ENCODE assay signal across 11 mouse cellular contexts in the genomic region with DNA sequence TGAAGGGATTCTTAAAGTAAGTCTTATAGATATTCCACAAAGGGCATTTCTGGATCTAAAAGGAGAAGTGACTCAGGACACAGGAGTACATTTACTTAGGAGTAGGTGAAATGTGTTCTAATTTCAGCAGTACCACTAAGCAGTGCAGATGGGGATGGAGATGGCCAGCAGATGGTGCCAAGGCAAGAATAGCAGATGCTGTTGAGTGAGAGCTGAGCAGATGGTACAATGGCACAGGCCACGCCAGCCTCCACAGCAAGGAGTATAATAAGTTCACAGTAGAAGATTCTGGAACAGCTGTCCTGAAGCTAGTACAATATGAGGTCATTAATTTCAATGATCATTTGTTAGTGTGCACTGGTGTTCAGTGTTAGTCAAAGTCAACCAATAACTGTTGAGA. TPM values are rescaled to one million over a fixed set of nuclear protein-coding genes. Genes with fewer than 3 reads are reported as not detected.
DNase-seq lines count a peak whose midpoint lies in the region; ATAC-seq lines count a peak whose summit lies in the region.
"Had no signal": no experiment of that assay in that cellular context is flagged by ENCODE, and none has a peak within 500 bp of the region (broad histone marks: within the 10 kb centered on the region; RNA-seq: fewer than 3 reads in every experiment).

No protein-coding gene starts in this region.

- no peak overlapping the region for H3K9ac ChIP-seq in embryonic facial prominence, embryonic 11.5 days (replicated peaks; ENCODE audit: low read length)
- no peak overlapping the region for H3K9ac ChIP-seq in forebrain, embryonic 16.5 days (replicated peaks; ENCODE audit: low read depth, low read length)

- 0 out of 2 replicates have a peak, but pooled peaks have one; percentile 59 for ATAC-seq in embryonic facial prominence, embryonic 11.5 days (replicated peaks; ENCODE audit: insufficient number of reproducible peaks, low FRiP score, low TSS enrichment, low read depth)
- ATAC-seq in forebrain, embryonic 16.5 days = peak; percentile 96
- ATAC-seq in granulocyte monocyte progenitor cell, adult 5-6 weeks (replicated peaks; ENCODE audit: poor library complexity, severe bottlenecking) = no peak

- H3K27ac ChIP-seq in embryonic facial prominence, embryonic 11.5 days (replicated peaks; ENCODE audit: low read depth, low read length) = no peak overlapping the region
- H3K27ac ChIP-seq in embryonic facial prominence, embryonic 10.5 days (replicated peaks) = no peak overlapping the region
- no peak overlapping the region for H3K27ac ChIP-seq in forebrain, embryonic 16.5 days (ENCODE audit: low read length)

- H3K4me2 ChIP-seq in embryonic facial prominence, embryonic 11.5 days (ENCODE audit: low read depth, low read length) = no peak overlapping the region
- no peak overlapping the region for H3K4me2 ChIP-seq in forebrain, embryonic 16.5 days (ENCODE audit: low read length)

- H3K4me1 ChIP-seq in embryonic facial prominence, embryonic 11.5 days (ENCODE audit: control insufficient read depth, insufficient read depth, low read length) = no peaks in the 10 kb centered on the region
- H3K4me1 ChIP-seq in embryonic facial prominence, embryonic 10.5 days = no peaks in the 10 kb centered on the region
- H3K4me1 ChIP-seq in forebrain, embryonic 16.5 days (replicated peaks; ENCODE audit: control insufficient read depth, insufficient read depth, low read length) = no peaks in the 10 kb centered on the region

- no peak overlapping the region for H3K4me3 ChIP-seq in embryonic facial prominence, embryonic 11.5 days (ENCODE audit: low read depth, low read length)
- H3K4me3 ChIP-seq in embryonic facial prominence, embryonic 10.5 days = no peak overlapping the region
- H3K4me3 ChIP-seq in forebrain, embryonic 16.5 days (replicated peaks; ENCODE audit: low read length) = no peak overlapping the region

- H3K9me3 ChIP-seq in embryonic facial prominence, embryonic 11.5 days (replicated peaks; ENCODE audit: control insufficient read depth, low read length) = no peaks in the 10 kb centered on the region
- no peaks in the 10 kb centered on the region for H3K9me3 ChIP-seq in embryonic facial prominence, embryonic 10.5 days
- H3K9me3 ChIP-seq in forebrain, embryonic 16.5 days (ENCODE audit: control insufficient read depth, low read length) = no peaks in the 10 kb centered on the region

- WGBS in embryonic facial prominence, embryonic 11.5 days = 67% methylated on average over 1 of the region's 1 CpGs
- 69% methylated on average over 1 of the region's 1 CpGs for WGBS in embryonic facial prominence, embryonic 10.5 days
- WGBS in forebrain, embryonic 16.5 days = 30% methylated on average over 1 of the region's 1 CpGs

- H3K36me3 ChIP-seq in embryonic facial prominence, embryonic 11.5 days (replicated peaks; ENCODE audit: control insufficient read depth, insufficient read depth, low read depth, low read length) = no peaks in the 10 kb centered on the region
- H3K36me3 ChIP-seq in embryonic facial prominence, embryonic 10.5 days (replicated peaks) = no peaks in the 10 kb centered on the region
- no peaks in the 10 kb centered on the region for H3K36me3 ChIP-seq in forebrain, embryonic 16.5 days (ENCODE audit: control insufficient read depth, insufficient read depth)

- H3K27me3 ChIP-seq in embryonic facial prominence, embryonic 11.5 days (ENCODE audit: control insufficient read depth, insufficient read depth, low read length) = no peaks in the 10 kb centered on the region
- no peaks in the 10 kb centered on the region for H3K27me3 ChIP-seq in embryonic facial prominence, embryonic 10.5 days (replicated peaks; ENCODE audit: low read depth, poor library complexity, severe bottlenecking)
- no peaks in the 10 kb centered on the region for H3K27me3 ChIP-seq in forebrain, embryonic 16.5 days (replicated peaks; ENCODE audit: control insufficient read depth, insufficient read depth, low read length)

- no peak for DNase-seq in embryonic facial prominence, embryonic 11.5 days (ENCODE audit: low spot score)
- DNase-seq in embryonic facial prominence, embryonic 10.5 days (ENCODE audit: low spot score) = no peak
- peak; percentile 37 for DNase-seq in layer of hippocampus, adult 9-10 months (ENCODE audit: low spot score)
- peak; percentile 40 for DNase-seq in retina, postnatal 1 day
- DNase-seq in adipocyte (ENCODE audit: low spot score) = no peak
- no peak for DNase-seq in kidney, adult 8-10 months

RNA-seq across cellular contexts. Expression of gene Crisp4, which starts 22.6 kb away (rescaled TPM):
- polyA plus RNA-seq in embryonic facial prominence, embryonic 11.5 days (2014; fragmentation: Nextera tagmentation; extraction: Ambion mirVana) = not detected in 2 replicates
- polyA plus RNA-seq in embryonic facial prominence, embryonic 10.5 days (2016; fragmentation: Nextera tagmentation; extraction: Ambion mirVana) = not detected in 2 replicates
- not detected in 2 replicates for polyA plus RNA-seq in forebrain, embryonic 16.5 days (2015; fragmentation: Nextera tagmentation; extraction: Ambion mirVana)
- total RNA-seq in granulocyte monocyte progenitor cell, adult 5-6 weeks (2014; fragmentation: Nextera tagmentation) = not detected in 2 replicates
- not detected in 2 replicates for total RNA-seq in granulocyte monocyte progenitor cell, adult 5-6 weeks (2017)
- total RNA-seq: gastrocnemius, adult 18-20 months; hematopoietic stem cell, adult 5-6 weeks; liver, adult 2 months had no signal
- polyA plus RNA-seq: liver, adult 2 months had no signal

Comparison
In these comparisons a context has a peak if more than half of its experiments do, and no peak if none do; other contexts are left out.
1. DNase-seq: peak in layer of hippocampus, adult 9-10 months (single experiment) and retina, postnatal 1 day (single experiment); none in embryonic facial prominence, embryonic 11.5 days (single experiment), embryonic facial prominence, embryonic 10.5 days (single experiment), adipocyte (single experiment) and kidney, adult 8-10 months (0 of 2).